Mouse (Mus musculus): Measurements from ENCODE around the gene Trrap.

The Trrap gene

GRCm38 (mm10) chr5:144872326-144872725, 104.8 kb downstream of the Trrap start:
- DNase-seq (ENCODE audit: low spot score) = no peak

- no peak for DNase-seq (ENCODE audit: low spot score)
These were observed 105.3 kb downstream of the Trrap start for GRCm38 (mm10) chr5:144872867-144873266.

- no peak for DNase-seq (ENCODE audit: low spot score)
These were observed 107.7 kb downstream of the Trrap start for GRCm38 (mm10) chr5:144875227-144875626.

GRCm38 (mm10) chr5:144875892-144876291, 108.4 kb downstream of the Trrap start:
- DNase-seq (ENCODE audit: low spot score) = no peak

- DNase-seq (ENCODE audit: low spot score) = no peak
These were observed 109.5 kb downstream of the Trrap start for GRCm38 (mm10) chr5:144877021-144877420.

- DNase-seq (ENCODE audit: low spot score) = no peak
These were observed 114.3 kb downstream of the Trrap start for GRCm38 (mm10) chr5:144881670-144882399.

GRCm38 (mm10) chr5:144884629-144885217, 117.2 kb downstream of the Trrap start:
- no peak for DNase-seq (ENCODE audit: low spot score)

- DNase-seq (ENCODE audit: low spot score) = no peak
These were observed 118.6 kb downstream of the Trrap start for GRCm38 (mm10) chr5:144885968-144886650.

GRCm38 (mm10) chr5:144891276-144891675, 123.7 kb downstream of the Trrap start:
- no peak for DNase-seq (ENCODE audit: low spot score)

- no peak for DNase-seq (ENCODE audit: low spot score)
These were observed 130.3 kb downstream of the Trrap start for GRCm38 (mm10) chr5:144897881-144898280.

GRCm38 (mm10) chr5:144898448-144899052, 131.0 kb downstream of the Trrap start:
- no peak for DNase-seq (ENCODE audit: low spot score)

- no peak for DNase-seq (ENCODE audit: low spot score)
These were observed 133.5 kb downstream of the Trrap start for GRCm38 (mm10) chr5:144901035-144901434.

- DNase-seq (ENCODE audit: low spot score) = no peak
These were observed 134.3 kb downstream of the Trrap start for GRCm38 (mm10) chr5:144901791-144902190.

- DNase-seq (ENCODE audit: low spot score) = no peak
These were observed 137.0 kb downstream of the Trrap start for GRCm38 (mm10) chr5:144904356-144905134.

GRCm38 (mm10) chr5:144907591-144907990, 140.1 kb downstream of the Trrap start:
- DNase-seq (ENCODE audit: low spot score) = no peak
